Mouse (Mus musculus): Measurements from ENCODE around the gene Bgn. TPM values are rescaled to one million over a fixed set of nuclear protein-coding genes. Genes with fewer than 3 reads are reported as not detected.

Gene Bgn
- total RNA-seq, 2 experiments from 2014 or later: 229 to 253 TPM

- no peak for DNase-seq
- intact Hi-C loops (cut with DNase I): no loop called here
Observed at GRCm38 (mm10) chrX:73484870-73485269, 1.5 kb downstream of the Bgn start.

- DNase-seq: no peak
Observed at GRCm38 (mm10) chrX:73486920-73487319, 3.5 kb downstream of the Bgn start.

GRCm38 (mm10) chrX:73490186-73490585, 6.8 kb downstream of the Bgn start:
- no peak for DNase-seq
- intact Hi-C loops (cut with DNase I): loop anchor here (5.0 to 10.0 kb wide), 3 partner anchors 178 to 475 kb away; no protein-coding TSS in a partner anchor

More at GRCm38 (mm10) chrX:73486920-73487319, 3.5 kb downstream of the Bgn start:
- intact Hi-C loops (cut with DNase I): no loop called here

- intact Hi-C loops (cut with DNase I): loop anchor here (5.0 to 10.0 kb wide), 3 partner anchors 179 to 476 kb away; no protein-coding TSS in a partner anchor
Observed at GRCm38 (mm10) chrX:73490804-73491203, 7.4 kb downstream of the Bgn start.

GRCm38 (mm10) chrX:73493567-73493966, 10.2 kb downstream of the Bgn start:
- intact Hi-C loops (cut with DNase I): loop anchor here (1.0 to 10.0 kb wide), 4 partner anchors 41 to 479 kb away; no protein-coding TSS in a partner anchor
- DNase-seq: peak in 1 of 2 experiments; percentile 57

More at GRCm38 (mm10) chrX:73490804-73491203, 7.4 kb downstream of the Bgn start:
- no peak for DNase-seq

GRCm38 (mm10) chrX:73496746-73497145, 13.3 kb downstream of the Bgn start:
- DNase-seq: no peak

GRCm38 (mm10) chrX:73505130-73505735, 21.8 kb downstream of the Bgn start:
- no peak for DNase-seq
- intact Hi-C loops (cut with DNase I): no loop called here

More at GRCm38 (mm10) chrX:73496746-73497145, 13.3 kb downstream of the Bgn start:
- intact Hi-C loops (cut with DNase I): loop anchor here (10.0 kb wide), 1 partner anchor 482 kb away; no protein-coding TSS in a partner anchor

GRCm38 (mm10) chrX:73506577-73506976, 23.2 kb downstream of the Bgn start:
- intact Hi-C loops (cut with DNase I): no loop called here
- no peak for DNase-seq

GRCm38 (mm10) chrX:73509209-73509608, 25.8 kb downstream of the Bgn start:
- intact Hi-C loops (cut with DNase I): no loop called here
- DNase-seq: no peak

GRCm38 (mm10) chrX:73512904-73513303, 29.5 kb downstream of the Bgn start:
- intact Hi-C loops (cut with DNase I): no loop called here
- no peak for DNase-seq

- intact Hi-C loops (cut with DNase I): no loop called here
- no peak for DNase-seq
Observed at GRCm38 (mm10) chrX:73516556-73516955, 33.2 kb downstream of the Bgn start.

GRCm38 (mm10) chrX:73517060-73517600, 33.7 kb downstream of the Bgn start:
- no peak for DNase-seq
- intact Hi-C loops (cut with DNase I): no loop called here

GRCm38 (mm10) chrX:73520692-73521091, 37.3 kb downstream of the Bgn start:
- intact Hi-C loops (cut with DNase I): no loop called here
- DNase-seq: no peak

- DNase-seq: no peak
- intact Hi-C loops (cut with DNase I): no loop called here
Observed at GRCm38 (mm10) chrX:73524318-73525222, 41.2 kb downstream of the Bgn start.

- no peak for DNase-seq
- intact Hi-C loops (cut with DNase I): no loop called here
Observed at GRCm38 (mm10) chrX:73525223-73526140, 42.1 kb downstream of the Bgn start.

GRCm38 (mm10) chrX:73526410-73526887, 43.0 kb downstream of the Bgn start:
- peak in 1 of 2 experiments; percentile 4 for DNase-seq

GRCm38 (mm10) chrX:73537875-73538274, 54.5 kb downstream of the Bgn start:
- DNase-seq: no peak
- intact Hi-C loops (cut with DNase I): no loop called here

More at GRCm38 (mm10) chrX:73526410-73526887, 43.0 kb downstream of the Bgn start:
- intact Hi-C loops (cut with DNase I): no loop called here

GRCm38 (mm10) chrX:73543340-73543739, 59.9 kb downstream of the Bgn start:
- intact Hi-C loops (cut with DNase I): loop anchor here (1.0 kb wide), 1 partner anchor 111 kb away; no protein-coding TSS in a partner anchor
- DNase-seq: no peak

Data from heart, postnatal 36 days (tissue).